11 mouse cellular contexts compared by ENCODE assay signal in genomic region chr1:168265594-168266390, GRCm38 (mm10).
A peak's percentile ranks its signal among the peaks of the same experiment; 100 is the strongest.
DNase-seq lines count a peak whose midpoint lies in the region; ATAC-seq and TF ChIP-seq lines count a peak whose summit lies in the region.
"Had no signal": no experiment of that assay in that cellular context is flagged by ENCODE, and none has a peak within 500 bp of the region (broad histone marks: within the 10 kb centered on the region; RNA-seq: fewer than 3 reads in every experiment).

No protein-coding gene starts in this region.

- no peak overlapping the region for H3K4me2 ChIP-seq in forebrain, embryonic 12.5 days
- no peak overlapping the region for H3K4me2 ChIP-seq in forebrain, postnatal 0 days (ENCODE audit: low read depth)
- no peak overlapping the region for H3K4me2 ChIP-seq in lung, embryonic 14.5 days

- no peak for DNase-seq in forebrain, postnatal 0 days
- DNase-seq in lung, embryonic 14.5 days: peak; percentile 64
- DNase-seq in lung, adult 18-20 months: no peak
- DNase-seq in adrenal gland, postnatal 36 days: peak; percentile 48 to 51
- DNase-seq in lung, postnatal 36 days: peak; percentile 42
- DNase-seq in right cerebral cortex, postnatal 36 days (ENCODE audit: low spot score in 2 of 2): no peak
- no peak for DNase-seq in cerebellum, adult 18-20 months
- DNase-seq: cerebellum, adult 2 months; left cerebral cortex, postnatal 4 days; thymus, adult 2 months had no signal

- WGBS in forebrain, embryonic 12.5 days: 81% methylated on average over 12 of the region's 12 CpGs
- 74% methylated on average over 12 of the region's 12 CpGs for WGBS in forebrain, postnatal 0 days
- WGBS in lung, embryonic 14.5 days: 61% methylated on average over 12 of the region's 12 CpGs

- peaks cover 47% of the 10 kb centered on the region for H3K4me1 ChIP-seq in forebrain, embryonic 12.5 days
- peaks cover 13% of the 10 kb centered on the region; the same call in 1 of the 2 replicates for H3K4me1 ChIP-seq in forebrain, postnatal 0 days (ENCODE audit: insufficient read depth)
- H3K4me1 ChIP-seq in lung, embryonic 14.5 days (ENCODE audit: insufficient read depth): no peaks in the 10 kb centered on the region

- no peak overlapping the region for H3K9ac ChIP-seq in forebrain, embryonic 12.5 days
- H3K9ac ChIP-seq in forebrain, postnatal 0 days: no peak overlapping the region
- H3K9ac ChIP-seq in lung, embryonic 14.5 days: no peak overlapping the region

- H3K36me3 ChIP-seq in forebrain, embryonic 12.5 days (replicated peaks): no peaks in the 10 kb centered on the region
- H3K36me3 ChIP-seq in forebrain, postnatal 0 days (ENCODE audit: insufficient read depth): no peaks in the 10 kb centered on the region
- H3K36me3 ChIP-seq in lung, embryonic 14.5 days (ENCODE audit: insufficient read depth): no peaks in the 10 kb centered on the region

- TF ChIP-seq CTCF in forebrain, postnatal 0 days (IDR thresholded peaks at IDR 0.05; ENCODE audit: low read depth): no peak
- no peak for TF ChIP-seq CTCF in lung, embryonic 14.5 days (IDR thresholded peaks at IDR 0.05; ENCODE audit: low read depth)

- ATAC-seq in forebrain, embryonic 12.5 days (ENCODE audit: low FRiP score): no peak
- ATAC-seq in forebrain, postnatal 0 days: no peak
- ATAC-seq in lung, embryonic 14.5 days (ENCODE audit: insufficient read depth): peak; percentile 62; the same call in 1 of the 2 replicates

- no peak overlapping the region for H3K4me3 ChIP-seq in forebrain, embryonic 12.5 days (replicated peaks)
- H3K4me3 ChIP-seq in forebrain, postnatal 0 days (ENCODE audit: low read depth, low read length): no peak overlapping the region
- H3K4me3 ChIP-seq in lung, embryonic 14.5 days (ENCODE audit: low read depth, low read length): no peak overlapping the region

- no peaks in the 10 kb centered on the region for H3K27me3 ChIP-seq in forebrain, embryonic 12.5 days
- H3K27me3 ChIP-seq in forebrain, postnatal 0 days (ENCODE audit: insufficient read depth, low read length): no peaks in the 10 kb centered on the region
- no peaks in the 10 kb centered on the region for H3K27me3 ChIP-seq in lung, embryonic 14.5 days (ENCODE audit: insufficient read depth, low read length)

- H3K9me3 ChIP-seq in forebrain, embryonic 12.5 days: no peaks in the 10 kb centered on the region
- no peaks in the 10 kb centered on the region for H3K9me3 ChIP-seq in forebrain, postnatal 0 days (ENCODE audit: low read length)
- no peaks in the 10 kb centered on the region for H3K9me3 ChIP-seq in lung, embryonic 14.5 days (ENCODE audit: low read depth, low read length)

- 0 out of 2 replicates have a peak overlapping the region, but pooled peaks have one; percentile 5 for H3K27ac ChIP-seq in forebrain, embryonic 12.5 days
- no peak overlapping the region for H3K27ac ChIP-seq in forebrain, postnatal 0 days (ENCODE audit: low read depth, low read length)
- H3K27ac ChIP-seq in lung, embryonic 14.5 days (ENCODE audit: low read depth): no peak overlapping the region

Comparison
In these comparisons a context has a peak if more than half of its experiments do, and no peak if none do; other contexts are left out.
1. DNase-seq: peak in lung, embryonic 14.5 days (single experiment), adrenal gland, postnatal 36 days (2 of 2) and lung, postnatal 36 days (single experiment); none in forebrain, postnatal 0 days (single experiment), lung, adult 18-20 months (0 of 2), right cerebral cortex, postnatal 36 days (0 of 2) and cerebellum, adult 18-20 months (0 of 2).